Mouse (Mus musculus) WW6 (cell line): ENCODE data around the gene 9430015G10Rik.

Source experiments
- DNase-seq: peaks from one replicate; pipeline ENCODE4 v3.0.0-alpha.2; 2013; ENCODE audit warnings: low read depth, low spot score

Gene 9430015G10Rik

DNA sequence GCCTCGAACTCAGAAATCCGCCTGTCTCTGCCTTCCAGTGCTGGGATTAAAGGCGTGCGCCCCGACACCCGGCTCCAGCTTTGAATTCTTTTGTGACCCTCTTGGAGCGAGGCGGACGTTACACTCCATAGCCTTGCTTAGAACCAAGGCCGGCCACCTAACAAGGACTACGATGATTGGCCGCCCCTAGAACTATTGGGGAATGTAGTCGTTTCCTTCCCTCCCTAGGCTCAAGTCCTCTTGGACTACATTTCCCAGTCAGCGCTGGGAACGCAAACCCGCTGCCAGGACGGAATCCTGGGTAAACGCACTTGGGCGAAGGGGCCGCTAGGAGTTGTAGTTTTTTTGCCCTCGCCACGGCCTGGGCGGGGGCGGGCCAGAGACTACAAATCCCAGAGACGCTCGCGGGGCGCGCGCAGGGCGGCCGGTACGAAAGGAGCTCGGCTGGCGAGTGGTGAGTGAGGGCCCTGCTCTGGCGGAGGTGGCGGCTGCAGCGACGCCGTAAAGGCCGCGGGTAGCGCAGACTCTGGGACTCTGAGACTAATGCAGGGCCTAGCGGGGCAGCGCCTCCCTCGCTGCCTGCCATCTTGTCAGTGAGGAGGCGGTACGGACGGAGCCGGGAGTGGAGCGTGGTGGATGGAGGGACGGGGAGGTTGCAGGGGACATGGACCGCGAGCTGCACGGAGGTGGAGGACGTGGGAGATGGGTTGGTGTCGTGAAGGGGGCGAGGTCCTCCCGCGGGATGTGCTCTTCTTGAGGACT, at the start of gene 9430015G10Rik:
9430015G10Rik (plus strand) TSS at position 413 of the 762 bp plus-strand sequence.
- peak; percentile 98 for DNase-seq

DNA sequence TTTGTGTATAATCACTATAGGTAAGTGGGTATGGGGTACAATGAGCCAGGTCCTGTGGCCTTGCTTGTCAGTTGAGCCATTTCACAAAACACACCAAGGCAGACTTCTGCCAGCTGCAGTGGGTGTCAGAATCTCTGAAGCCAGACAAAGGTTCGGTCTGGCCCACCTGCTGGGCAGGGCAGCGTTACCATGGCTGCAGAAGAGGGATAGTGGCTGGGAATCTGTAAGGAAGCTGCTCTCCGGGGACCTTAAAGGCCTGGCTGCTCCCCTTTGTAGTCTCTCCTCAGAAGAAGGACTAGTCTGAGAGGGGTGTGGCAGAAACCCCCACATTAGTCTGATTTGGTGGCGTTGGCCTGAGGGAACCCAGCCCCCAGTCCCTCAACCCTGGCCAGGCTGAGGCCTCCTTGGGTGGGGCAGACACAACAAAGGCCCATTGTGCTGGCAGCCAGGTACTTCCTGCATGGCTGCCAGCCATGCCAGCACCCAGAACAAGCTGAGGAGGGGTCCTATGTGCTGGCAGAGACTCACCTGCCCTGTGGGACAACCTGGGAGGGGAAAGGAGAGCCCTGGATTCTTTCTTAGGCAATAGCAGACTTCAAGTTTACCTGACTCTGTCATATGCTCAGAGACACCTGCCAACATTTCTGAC, 45.8 kb upstream of the 9430015G10Rik start:
- no peak for DNase-seq

DNA sequence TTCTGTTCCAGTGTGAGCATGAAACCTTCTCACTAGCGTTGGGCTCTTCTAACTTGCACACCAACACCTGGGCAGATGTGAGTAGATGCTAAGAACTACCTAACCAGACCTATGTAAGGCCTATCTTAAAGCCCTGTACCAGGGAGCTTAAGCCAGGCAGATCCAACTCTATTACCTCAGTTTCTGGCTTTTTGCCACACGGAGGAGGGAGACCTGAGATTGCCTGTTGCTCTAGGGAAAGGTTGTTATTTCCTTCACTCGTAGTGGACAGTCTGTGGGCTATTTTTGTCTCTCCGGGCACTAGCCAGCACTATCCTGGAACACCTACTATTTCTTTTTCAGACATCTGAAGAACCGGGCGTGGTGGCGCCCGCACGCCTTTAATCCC, 45.3 kb upstream of the 9430015G10Rik start:
- no peak for DNase-seq

DNA sequence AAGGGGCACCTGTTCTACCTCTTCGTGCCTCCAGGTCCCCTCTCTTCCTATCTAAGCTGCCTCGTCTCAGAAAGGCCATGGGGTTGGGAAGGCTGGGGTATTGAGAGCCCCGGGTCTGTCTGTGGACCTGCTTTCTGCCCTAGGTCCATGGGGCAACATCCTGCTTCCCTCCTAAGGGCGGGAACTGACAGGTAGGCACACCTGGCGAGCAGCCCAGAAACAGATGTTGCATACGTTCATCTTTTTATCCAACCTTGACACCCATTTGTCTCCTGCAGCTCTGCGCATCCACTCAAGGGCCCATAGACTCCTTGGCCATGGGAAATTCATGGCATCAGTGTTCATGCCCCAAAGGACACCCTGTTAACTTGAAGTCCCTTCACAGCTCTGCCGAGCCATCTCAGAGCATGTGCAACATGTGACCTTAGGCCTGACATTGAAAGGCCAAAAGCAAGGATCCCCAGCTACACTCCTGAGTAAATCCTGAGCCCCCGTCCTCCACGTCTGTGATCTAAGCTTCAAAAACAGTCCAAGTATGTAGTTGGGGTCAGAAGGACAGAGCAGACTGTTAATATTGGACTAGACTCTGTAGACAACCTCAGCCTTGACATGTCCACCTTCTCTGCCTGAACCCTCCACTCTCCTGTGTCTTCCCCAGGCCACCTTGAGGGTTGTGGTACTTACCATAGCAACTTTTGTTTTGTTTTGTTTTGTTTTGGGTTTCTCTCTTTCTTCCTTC, 44.5 kb upstream of the 9430015G10Rik start:
- DNase-seq, result no peak

GRCm38 (mm10) chr4:156067256-156067949, 42.4 kb upstream of the 9430015G10Rik start:
- DNase-seq, result no peak

GRCm38 (mm10) chr4:156069701-156070100, 40.1 kb upstream of the 9430015G10Rik start:
- no peak for DNase-seq

DNA sequence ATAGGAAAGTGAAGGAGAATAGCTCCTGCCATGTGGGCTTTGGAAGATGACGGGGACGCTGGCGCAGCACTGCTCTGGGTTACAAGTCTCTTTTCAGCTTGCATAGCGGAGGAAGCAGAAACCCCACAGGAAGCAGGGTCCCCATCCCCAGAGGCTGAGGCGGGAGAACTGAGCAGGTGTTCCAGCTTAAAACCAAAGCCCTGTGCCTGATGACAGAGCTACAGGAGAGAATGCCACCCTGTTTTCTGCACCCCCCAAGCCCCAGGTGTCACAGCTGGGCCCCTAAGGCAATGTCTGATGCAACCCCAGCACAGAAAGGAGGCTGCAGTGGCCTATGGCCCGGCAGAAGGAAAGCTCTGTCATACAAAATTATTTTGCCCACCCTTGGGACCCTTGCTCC, 39.5 kb upstream of the 9430015G10Rik start:
- no peak for DNase-seq

- no peak for DNase-seq
These were observed 39.1 kb upstream of the 9430015G10Rik start for GRCm38 (mm10) chr4:156070716-156071115.

DNA sequence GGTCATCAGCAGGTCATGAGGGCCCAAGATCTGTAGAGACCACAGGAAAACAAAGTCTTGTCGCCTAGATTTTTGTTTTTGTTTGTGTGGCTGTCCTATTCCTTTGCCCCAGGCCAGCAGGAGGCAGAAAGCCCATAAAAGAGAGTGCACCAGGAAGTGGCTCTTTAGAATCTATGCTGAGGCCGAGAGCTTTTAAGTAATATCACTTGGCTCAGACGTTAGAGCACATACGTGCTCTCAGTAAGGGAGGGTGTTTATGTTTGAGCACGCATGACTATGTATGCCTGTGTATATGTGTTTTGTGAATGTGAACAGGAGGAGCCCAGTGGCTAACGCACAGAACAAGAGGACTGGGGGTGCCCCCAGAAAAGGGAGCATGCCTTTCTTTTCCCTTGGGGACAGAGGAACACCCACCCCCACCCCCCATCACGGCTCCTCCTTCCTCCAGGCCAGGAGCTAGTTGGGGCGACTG, 32.8 kb upstream of the 9430015G10Rik start:
- DNase-seq, result no peak

DNA sequence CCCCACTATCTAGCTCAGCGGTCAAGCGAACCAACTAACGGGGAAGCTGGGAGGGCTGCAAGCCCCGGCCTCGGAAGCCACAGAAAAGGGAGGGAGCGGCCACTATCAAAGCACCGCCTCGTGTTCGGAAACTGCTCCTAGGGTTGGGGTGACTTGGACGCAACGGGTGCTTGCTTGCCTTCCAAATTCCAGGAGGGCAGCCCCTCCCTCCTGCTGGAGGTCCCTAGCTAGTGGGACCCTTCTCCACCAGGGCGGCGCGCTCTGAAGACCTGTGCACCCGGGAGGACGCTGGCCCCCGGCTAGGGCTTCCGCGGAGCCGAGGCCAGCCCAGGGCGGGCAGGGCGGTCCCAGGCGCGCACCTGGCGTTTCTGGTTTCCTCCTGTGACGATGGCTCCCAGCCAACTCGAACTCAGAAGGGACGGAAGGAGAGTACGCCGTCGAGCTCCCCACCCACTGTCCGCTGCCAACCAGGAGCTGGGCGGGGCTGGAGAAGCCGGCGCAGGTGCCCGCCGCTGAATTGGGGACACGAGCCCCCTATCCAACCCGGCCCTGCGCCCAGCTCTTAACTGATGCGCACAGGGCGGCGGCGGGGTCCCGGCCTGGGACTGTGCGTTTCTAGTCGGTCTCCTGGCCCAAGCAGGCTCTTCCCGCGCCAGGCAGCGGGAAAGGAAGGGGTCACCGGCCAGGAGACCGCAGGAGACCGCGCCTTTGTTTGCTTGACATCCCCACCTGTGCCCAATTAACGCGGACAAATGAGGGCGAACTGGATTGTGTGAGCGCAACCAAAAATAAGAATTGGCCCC, 32.1 kb upstream of the 9430015G10Rik start:
- DNase-seq, result no peak

- no peak for DNase-seq
These were observed 27.1 kb upstream of the 9430015G10Rik start for GRCm38 (mm10) chr4:156082621-156083234.

GRCm38 (mm10) chr4:156083348-156083747, 26.4 kb upstream of the 9430015G10Rik start:
- no peak for DNase-seq

GRCm38 (mm10) chr4:156084096-156084879, 25.5 kb upstream of the 9430015G10Rik start:
- DNase-seq, result no peak

- no peak for DNase-seq
These were observed 24.5 kb upstream of the 9430015G10Rik start for GRCm38 (mm10) chr4:156085256-156085655.

- no peak for DNase-seq
These were observed 22.2 kb upstream of the 9430015G10Rik start for GRCm38 (mm10) chr4:156087398-156088087.

DNA sequence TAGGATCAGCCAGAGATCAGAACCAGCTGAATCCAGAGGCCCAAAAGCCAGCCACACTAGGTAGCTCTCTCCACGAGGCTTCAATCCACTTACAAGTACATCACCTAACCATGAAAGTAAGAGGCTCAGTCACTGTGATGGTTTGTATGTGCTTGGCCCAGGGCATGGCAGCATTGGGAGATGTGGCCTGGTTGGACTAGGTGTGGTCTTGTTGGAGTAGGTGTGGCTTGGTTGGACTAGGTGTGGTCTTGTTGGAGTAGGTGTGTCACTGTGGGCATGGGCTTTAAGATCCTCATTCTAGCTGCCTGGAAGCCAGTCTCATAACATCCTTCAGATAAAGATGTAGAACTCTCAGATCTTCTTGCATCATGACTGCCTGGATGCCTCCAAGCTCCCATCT, 18.5 kb upstream of the 9430015G10Rik start:
- no peak for DNase-seq

DNA sequence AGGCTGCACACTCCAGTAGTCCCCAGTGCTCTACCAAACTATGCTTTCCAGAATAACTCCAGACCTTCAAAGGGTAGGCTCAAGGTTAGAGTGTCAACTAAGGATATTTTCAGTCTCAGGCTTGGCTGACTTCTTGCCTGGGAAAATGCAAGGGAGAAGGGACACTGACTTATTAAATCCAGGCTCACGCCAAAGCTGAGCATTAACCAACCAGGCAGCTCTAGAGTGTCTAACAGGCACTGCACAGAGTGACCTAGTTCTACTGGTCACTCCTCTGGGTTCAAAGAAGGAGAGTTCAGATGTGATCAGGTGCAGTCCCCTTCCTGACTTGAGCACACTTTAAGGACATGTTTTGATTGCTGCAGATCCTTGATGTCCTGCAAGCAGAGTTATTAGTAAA, 17.0 kb upstream of the 9430015G10Rik start:
- no peak for DNase-seq

- DNase-seq, result no peak
These were observed 16.0 kb upstream of the 9430015G10Rik start for GRCm38 (mm10) chr4:156093758-156094157.

GRCm38 (mm10) chr4:156096191-156096590, 13.6 kb upstream of the 9430015G10Rik start:
- DNase-seq, result no peak
